Mouse (Mus musculus) CD4-positive, CD25-positive, alpha-beta regulatory T cell, adult 4 months (primary cell): Measurements from ENCODE around the gene Ccdc8. TPM values are rescaled to one million over a fixed set of nuclear protein-coding genes. Genes with fewer than 3 reads are reported as not detected.

Experiments used
- polyA plus RNA-seq, 2 experiments: library from polyadenylated mRNA; unstranded; fragments of 100-300 nt; shearing (Covaris generic); gene quantifications; one replicate each; pipeline ENCODE4 v1.2.1; 2017

The Ccdc8 gene
- polyA plus RNA-seq, 2 experiments from 2014 or later: 0.20 TPM; not detected in 1

Other genes starting within 250 kb of the Ccdc8 start
- gene Slc1a5, start 211.4 kb upstream of the Ccdc8 start, polyA plus RNA-seq: 100 to 1,000 TPM; 142 to 182 TPM
- 10 to 100 TPM; 19.2 TPM for gene Strn4, start 176.8 kb upstream of the Ccdc8 start, polyA plus RNA-seq
- gene Fkrp, start 176.0 kb upstream of the Ccdc8 start, polyA plus RNA-seq: 10 to 100 TPM in 1 of 2 experiments, 1 to 10 TPM in 1; 6.8 to 11.2 TPM
- gene Prkd2, start 149.8 kb upstream of the Ccdc8 start, polyA plus RNA-seq: 10 to 100 TPM; 57.3 to 60.0 TPM
- not detected for gene Dact3, start 117.4 kb upstream of the Ccdc8 start, polyA plus RNA-seq
- gene Gng8, start 100.9 kb upstream of the Ccdc8 start, polyA plus RNA-seq: not detected
- gene Ptgir, start 86.2 kb upstream of the Ccdc8 start, polyA plus RNA-seq: 10 to 100 TPM in 1 of 2 experiments, 1 to 10 TPM in 1; 7.9 to 10.2 TPM
- 100 to 1,000 TPM in 1 of 2 experiments, 10 to 100 TPM in 1; 48.5 to 103 TPM for gene Calm3, start 68.6 kb upstream of the Ccdc8 start, polyA plus RNA-seq
- gene Pnmal2, start 48.0 kb upstream of the Ccdc8 start, polyA plus RNA-seq: not detected
- gene Pnmal1, start 33.0 kb upstream of the Ccdc8 start, polyA plus RNA-seq: not detected
- gene Gm42372, start 9.6 kb upstream of the Ccdc8 start, polyA plus RNA-seq: 1 to 10 TPM; 4.8 to 4.9 TPM
- 10 to 100 TPM; 56.6 to 76.0 TPM for gene Ppp5c, start 35.2 kb downstream of the Ccdc8 start, polyA plus RNA-seq
- gene Hif3a, start 69.7 kb downstream of the Ccdc8 start, polyA plus RNA-seq: under 1 TPM; 0.60 to 0.91 TPM
- 1 to 10 TPM in 1 of 2 experiments, under 1 TPM in 1; 0.13 to 1.4 TPM for gene Psg16, start 81.3 kb downstream of the Ccdc8 start, polyA plus RNA-seq
- gene Ceacam3, start 157.6 kb downstream of the Ccdc8 start, polyA plus RNA-seq: not detected
- gene Psg29, start 210.8 kb downstream of the Ccdc8 start, polyA plus RNA-seq: not detected